Mouse (Mus musculus): ENCODE results near the gene Orai2.
A peak's percentile ranks its signal among the peaks of the same experiment; 100 is the strongest.
"Not testable (repeated sequence)": the region's sequence is repeated elsewhere in the genome, so short reads cannot be mapped to it uniquely, and the experiment has no call there.

Gene Orai2

GRCm38 (mm10) chr5:136173606-136174463 lies 3.3 kb upstream of the Orai2 start:
- ATAC-seq (ENCODE audit: low TSS enrichment): peak; percentile 70

- no peak for ATAC-seq (ENCODE audit: low TSS enrichment)
Measured at GRCm38 (mm10) chr5:136172939-136173338, 2.4 kb upstream of the Orai2 start.

GRCm38 (mm10) chr5:136171363-136172341 lies 1.1 kb upstream of the Orai2 start:
- no peak for ATAC-seq (ENCODE audit: low TSS enrichment)

- ATAC-seq (ENCODE audit: low TSS enrichment): peak; percentile 32; the same call in 1 of the 2 replicates
Measured at GRCm38 (mm10) chr5:136169626-136170511, 644 bp downstream of the Orai2 start.

GRCm38 (mm10) chr5:136168071-136168470 lies 2.4 kb downstream of the Orai2 start:
- no peak for ATAC-seq (ENCODE audit: low TSS enrichment)

GRCm38 (mm10) chr5:136167296-136167695 lies 3.2 kb downstream of the Orai2 start:
- ATAC-seq (ENCODE audit: low TSS enrichment): no peak

GRCm38 (mm10) chr5:136165246-136165645 lies 5.3 kb downstream of the Orai2 start:
- ATAC-seq (ENCODE audit: low TSS enrichment): no peak

GRCm38 (mm10) chr5:136163807-136164474 lies 6.6 kb downstream of the Orai2 start:
- no peak for ATAC-seq (ENCODE audit: low TSS enrichment)

- not testable (repeated sequence) for ATAC-seq (ENCODE audit: low TSS enrichment)
Measured at GRCm38 (mm10) chr5:136160084-136160483, 10.4 kb downstream of the Orai2 start.

- ATAC-seq (ENCODE audit: low TSS enrichment): no peak
Measured at GRCm38 (mm10) chr5:136155399-136155798, 15.1 kb downstream of the Orai2 start.

GRCm38 (mm10) chr5:136152365-136152764 lies 18.1 kb downstream of the Orai2 start:
- no peak for ATAC-seq (ENCODE audit: low TSS enrichment)

GRCm38 (mm10) chr5:136149134-136149576 lies 21.4 kb downstream of the Orai2 start:
- not testable (repeated sequence) for ATAC-seq (ENCODE audit: low TSS enrichment)

- no peak for ATAC-seq (ENCODE audit: low TSS enrichment)
Measured at GRCm38 (mm10) chr5:136147704-136148103, 22.8 kb downstream of the Orai2 start.

- ATAC-seq (ENCODE audit: low TSS enrichment): no peak
Measured at GRCm38 (mm10) chr5:136146936-136147335, 23.6 kb downstream of the Orai2 start.

GRCm38 (mm10) chr5:136144606-136145430 lies 25.7 kb downstream of the Orai2 start:
- no peak for ATAC-seq (ENCODE audit: low TSS enrichment)

GRCm38 (mm10) chr5:136143161-136143755 lies 27.3 kb downstream of the Orai2 start:
- no peak for ATAC-seq (ENCODE audit: low TSS enrichment)

GRCm38 (mm10) chr5:136142746-136143145 lies 27.8 kb downstream of the Orai2 start:
- no peak for ATAC-seq (ENCODE audit: low TSS enrichment)

GRCm38 (mm10) chr5:136140057-136140482 lies 30.4 kb downstream of the Orai2 start:
- no peak for ATAC-seq (ENCODE audit: low TSS enrichment)

- ATAC-seq (ENCODE audit: low TSS enrichment): no peak
Measured at GRCm38 (mm10) chr5:136139393-136139792, 31.1 kb downstream of the Orai2 start.
